8 mouse cellular contexts compared by ENCODE assay signal in genomic region chr7:144470545-144471059, GRCm38 (mm10). TPM values are rescaled to one million over a fixed set of nuclear protein-coding genes. Genes with fewer than 3 reads are reported as not detected.
DNase-seq lines count a peak whose midpoint lies in the region; ATAC-seq and TF ChIP-seq lines count a peak whose summit lies in the region.

Cttn (minus strand) TSS chr7:144471009.

- under 1% methylated on average over 30 of the region's 30 CpGs for WGBS in forebrain, embryonic 10.5 days
- WGBS in heart, embryonic 13.5 days: under 1% methylated on average over 30 of the region's 30 CpGs
- WGBS in kidney, postnatal 0 days: 2% methylated on average over 30 of the region's 30 CpGs
- WGBS in midbrain, postnatal 0 days: 0% methylated on average over 30 of the region's 30 CpGs
- under 1% methylated on average over 28 of the region's 30 CpGs for WGBS in stomach, embryonic 14.5 days

- TF ChIP-seq CTCF in kidney, postnatal 0 days (IDR thresholded peaks at IDR 0.05; ENCODE audit: low read depth): no peak
- no peak for TF ChIP-seq CTCF in midbrain, postnatal 0 days (IDR thresholded peaks at IDR 0.05)

- no peaks in the 10 kb centered on the region for H3K27me3 ChIP-seq in forebrain, embryonic 10.5 days (ENCODE audit: poor library complexity, severe bottlenecking)
- no peaks in the 10 kb centered on the region for H3K27me3 ChIP-seq in heart, embryonic 13.5 days (replicated peaks)
- no peaks in the 10 kb centered on the region for H3K27me3 ChIP-seq in kidney, postnatal 0 days (ENCODE audit: insufficient read depth, low read length)
- no peaks in the 10 kb centered on the region for H3K27me3 ChIP-seq in midbrain, postnatal 0 days (ENCODE audit: insufficient read depth, low read length)
- H3K27me3 ChIP-seq in stomach, embryonic 14.5 days (ENCODE audit: control insufficient read depth, insufficient read depth, low read length): no peaks in the 10 kb centered on the region

- DNase-seq in CD4-positive helper T cell, adult 2 months (ENCODE audit: low read depth, low spot score): peak; percentile 16
- peak; percentile 48 for DNase-seq in c-Kit-positive CD71-positive TER-119-negative erythroid progenitor cells, embryonic 14.5 days (ENCODE audit: low read depth)
- peak; percentile 88 for DNase-seq in forebrain, embryonic 10.5 days (ENCODE audit: extremely low spot score, low spot score)
- DNase-seq in kidney, postnatal 0 days (ENCODE audit: low spot score): peak; percentile 95
- peak; percentile 88 for DNase-seq in liver
- peak; percentile 92 for DNase-seq in midbrain, postnatal 0 days (ENCODE audit: low spot score)

- ATAC-seq in heart, embryonic 13.5 days (ENCODE audit: extremely low read depth, insufficient number of reproducible peaks, low FRiP score, low TSS enrichment): peak; percentile 80
- ATAC-seq in kidney, postnatal 0 days (replicated peaks; ENCODE audit: low FRiP score, low read depth): peak; percentile 90
- peak; percentile 95 for ATAC-seq in midbrain, postnatal 0 days (ENCODE audit: low FRiP score)
- ATAC-seq in stomach, embryonic 14.5 days (ENCODE audit: insufficient number of reproducible peaks, insufficient read depth, low FRiP score, low read depth): peak; percentile 92

- no peaks in the 10 kb centered on the region for H3K9me3 ChIP-seq in forebrain, embryonic 10.5 days
- H3K9me3 ChIP-seq in heart, embryonic 13.5 days: no peaks in the 10 kb centered on the region
- H3K9me3 ChIP-seq in kidney, postnatal 0 days (replicated peaks; ENCODE audit: low read length): no peaks in the 10 kb centered on the region
- no peaks in the 10 kb centered on the region for H3K9me3 ChIP-seq in midbrain, postnatal 0 days (ENCODE audit: low read length)
- no peaks in the 10 kb centered on the region for H3K9me3 ChIP-seq in stomach, embryonic 14.5 days (ENCODE audit: control insufficient read depth, low read depth, low read length)

- H3K27ac ChIP-seq in forebrain, embryonic 10.5 days: peak within 1 kb of the TSS; percentile 93
- peak within 1 kb of the TSS; percentile 85 for H3K27ac ChIP-seq in heart, embryonic 13.5 days (replicated peaks)
- H3K27ac ChIP-seq in kidney, postnatal 0 days: peak within 1 kb of the TSS; percentile 93
- peak within 1 kb of the TSS; percentile 79 for H3K27ac ChIP-seq in midbrain, postnatal 0 days (ENCODE audit: low read depth, low read length)
- H3K27ac ChIP-seq in stomach, embryonic 14.5 days (ENCODE audit: low read length): peak within 1 kb of the TSS; percentile 84

- H3K4me3 ChIP-seq in forebrain, embryonic 10.5 days: peak within 1 kb of the TSS; percentile 94
- peak within 1 kb of the TSS; percentile 97 for H3K4me3 ChIP-seq in heart, embryonic 13.5 days
- peak within 1 kb of the TSS; percentile 94 for H3K4me3 ChIP-seq in kidney, postnatal 0 days (replicated peaks; ENCODE audit: low read depth, low read length)
- H3K4me3 ChIP-seq in midbrain, postnatal 0 days (ENCODE audit: low read depth, low read length): peak within 1 kb of the TSS; percentile 85
- peak within 1 kb of the TSS; percentile 90 for H3K4me3 ChIP-seq in stomach, embryonic 14.5 days (ENCODE audit: low read depth, low read length)

- peak within 1 kb of the TSS; percentile 77 for H3K4me2 ChIP-seq in heart, embryonic 13.5 days
- peak within 1 kb of the TSS; percentile 76 for H3K4me2 ChIP-seq in kidney, postnatal 0 days (ENCODE audit: low read length)
- H3K4me2 ChIP-seq in midbrain, postnatal 0 days (ENCODE audit: low read depth, low read length, poor library complexity, severe bottlenecking): peak within 1 kb of the TSS; percentile 82
- peak within 1 kb of the TSS; percentile 74 for H3K4me2 ChIP-seq in stomach, embryonic 14.5 days (replicated peaks; ENCODE audit: low read depth, low read length)

- H3K36me3 ChIP-seq in forebrain, embryonic 10.5 days (replicated peaks): peaks cover 26% of the 10 kb centered on the region
- peaks cover 14% of the 10 kb centered on the region for H3K36me3 ChIP-seq in heart, embryonic 13.5 days
- H3K36me3 ChIP-seq in kidney, postnatal 0 days (ENCODE audit: insufficient read depth, low read length): 0 out of 2 replicates have a peak, but pooled peaks cover 4% of the 10 kb centered on the region
- peaks cover 3% of the 10 kb centered on the region; the same call in 1 of the 2 replicates for H3K36me3 ChIP-seq in midbrain, postnatal 0 days (ENCODE audit: insufficient read depth, low read length)
- H3K36me3 ChIP-seq in stomach, embryonic 14.5 days (ENCODE audit: control insufficient read depth, insufficient read depth, low read length): peaks cover 1% of the 10 kb centered on the region

- H3K4me1 ChIP-seq in forebrain, embryonic 10.5 days: peaks cover 31% of the 10 kb centered on the region
- H3K4me1 ChIP-seq in heart, embryonic 13.5 days: peaks cover 39% of the 10 kb centered on the region
- H3K4me1 ChIP-seq in kidney, postnatal 0 days (replicated peaks; ENCODE audit: insufficient read depth, low read length): peaks cover 18% of the 10 kb centered on the region
- H3K4me1 ChIP-seq in midbrain, postnatal 0 days (ENCODE audit: insufficient read depth, low read length): peaks cover 8% of the 10 kb centered on the region; the same call in 1 of the 2 replicates
- H3K4me1 ChIP-seq in stomach, embryonic 14.5 days (ENCODE audit: control insufficient read depth, insufficient read depth, low read length): peaks cover 8% of the 10 kb centered on the region; the same call in 1 of the 2 replicates

- H3K9ac ChIP-seq in heart, embryonic 13.5 days: peak within 1 kb of the TSS; percentile 98
- peak within 1 kb of the TSS; percentile 99 for H3K9ac ChIP-seq in kidney, postnatal 0 days (ENCODE audit: low read depth, low read length)
- peak within 1 kb of the TSS; percentile 96 for H3K9ac ChIP-seq in midbrain, postnatal 0 days (replicated peaks; ENCODE audit: low read length, poor library complexity, severe bottlenecking)
- H3K9ac ChIP-seq in stomach, embryonic 14.5 days (replicated peaks; ENCODE audit: low read depth, low read length): peak within 1 kb of the TSS; percentile 94

RNA-seq across cellular contexts. Expression of gene Cttn, which starts in this region (rescaled TPM):
- 192 and 204 TPM in 2 replicates for polyA plus RNA-seq in forebrain, embryonic 10.5 days (2016; fragmentation: Nextera tagmentation; extraction: Ambion mirVana)
- polyA plus RNA-seq in heart, embryonic 13.5 days (2015; fragmentation: Nextera tagmentation; extraction: Ambion mirVana): 118 and 126 TPM in 2 replicates
- 136 and 154 TPM in 2 replicates for polyA plus RNA-seq in kidney, postnatal 0 days (2015; fragmentation: Nextera tagmentation; extraction: Ambion mirVana)
- total RNA-seq in midbrain, postnatal 0 days (2014; rRNA removed): 131 and 150 TPM in 2 replicates
- 162 and 165 TPM in 2 replicates for polyA plus RNA-seq in midbrain, postnatal 0 days (2015; fragmentation: Nextera tagmentation; extraction: Ambion mirVana)
- 177 and 180 TPM in 2 replicates for polyA plus RNA-seq in stomach, embryonic 14.5 days (2014; fragmentation: Nextera tagmentation; extraction: Ambion mirVana)

Comparison
In these comparisons a context has a peak if more than half of its experiments do, and no peak if none do; other contexts are left out.
1. Peak in every context shown above with its lines: DNase-seq, ATAC-seq, H3K4me3 ChIP-seq and H3K27ac ChIP-seq.
2. DNase-seq: peak in every context shown above with its lines; median percentile 95 in kidney, postnatal 0 days; 92 in midbrain, postnatal 0 days; 88 in forebrain, embryonic 10.5 days; 88 in liver; 48 in c-Kit-positive CD71-positive TER-119-negative erythroid progenitor cells, embryonic 14.5 days; 16 in CD4-positive helper T cell, adult 2 months.